Mouse (Mus musculus) limb, embryonic 13.5 days (tissue): ENCODE data around the gene Lamtor2. TPM values are rescaled to one million over a fixed set of nuclear protein-coding genes. Genes with fewer than 3 reads are reported as not detected.
A peak's percentile ranks its signal among the peaks of the same experiment; 100 is the strongest.

Experiments used
- ATAC-seq: fragments of 200-750 bp; cut with Nextera tagmentation; 2 replicates; pipeline ENCODE4 v1.8.0; 2017; ENCODE audit warnings: low read depth, moderate number of reproducible peaks, moderate TSS enrichment; ENCODE audit not compliant: low FRiP score
- H3K27ac ChIP-seq: fragments of 300-500 bp; sonication (generic); 2 replicates; pipeline ENCODE4 v1.5.1; 2015; ENCODE audit warnings: inconsistent platforms, mild to moderate bottlenecking, moderate library complexity
- H3K27me3 ChIP-seq: fragments of 300-500 bp; sonication (generic); 2 replicates; pipeline ENCODE4 v1.6.1; 2015; ENCODE audit warnings: mild to moderate bottlenecking, inconsistent platforms
- H3K36me3 ChIP-seq: fragments of 300-500 bp; sonication (generic); 2 replicates; pipeline ENCODE4 v1.6.1; 2015; ENCODE audit warnings: inconsistent platforms, mild to moderate bottlenecking, moderate library complexity
- H3K4me1 ChIP-seq: fragments of 300-500 bp; sonication (generic); 2 replicates; pipeline ENCODE4 v1.6.1; 2015; ENCODE audit warnings: inconsistent platforms
- H3K4me2 ChIP-seq: fragments of 300-500 bp; sonication (generic); replicated peaks from 2 replicates; pipeline ENCODE4 v1.6.1; 2015; ENCODE audit warnings: inconsistent platforms, mild to moderate bottlenecking, moderate library complexity
- H3K4me3 ChIP-seq: fragments of 300-500 bp; sonication (generic); 2 replicates; pipeline ENCODE4 v1.5.1; 2015; ENCODE audit warnings: moderate library complexity, mild to moderate bottlenecking, inconsistent platforms
- H3K9ac ChIP-seq: fragments of 300-500 bp; sonication (generic); 2 replicates; pipeline ENCODE4 v1.6.1; 2015; ENCODE audit warnings: mild to moderate bottlenecking, inconsistent platforms
- H3K9me3 ChIP-seq: fragments of 300-500 bp; sonication (generic); 2 replicates; pipeline ENCODE4 v1.6.1; 2016; ENCODE audit warnings: inconsistent platforms
- WGBS: fragments of 180-500 bp; shearing (Covaris S2); methylation state at CpG from one replicate; pipeline ENCODE4 v1.1.7; 2015; 5-methylcytosine and 5-hydroxymethylcytosine counted together
- microRNA counts: library from miRNA; unstranded; fragments of <30 nt; microRNA quantifications from one replicate; lab custom pipeline; 2016
- microRNA-seq: library from miRNA; unstranded; fragments of <30 nt; microRNA quantifications from one replicate; pipeline ENCODE4, GENCODE M21; 2016
- polyA plus RNA-seq: library from polyadenylated mRNA; unstranded; fragments of >200 nt; fragmentation: Nextera tagmentation; extraction: Ambion mirVana; gene quantifications from 2 replicates; pipeline ENCODE4 v1.2.1, GENCODE M21; 2015

Lamtor2 gene
- polyA plus RNA-seq, 1 experiment from 2014 or later: 147 TPM

DNA sequence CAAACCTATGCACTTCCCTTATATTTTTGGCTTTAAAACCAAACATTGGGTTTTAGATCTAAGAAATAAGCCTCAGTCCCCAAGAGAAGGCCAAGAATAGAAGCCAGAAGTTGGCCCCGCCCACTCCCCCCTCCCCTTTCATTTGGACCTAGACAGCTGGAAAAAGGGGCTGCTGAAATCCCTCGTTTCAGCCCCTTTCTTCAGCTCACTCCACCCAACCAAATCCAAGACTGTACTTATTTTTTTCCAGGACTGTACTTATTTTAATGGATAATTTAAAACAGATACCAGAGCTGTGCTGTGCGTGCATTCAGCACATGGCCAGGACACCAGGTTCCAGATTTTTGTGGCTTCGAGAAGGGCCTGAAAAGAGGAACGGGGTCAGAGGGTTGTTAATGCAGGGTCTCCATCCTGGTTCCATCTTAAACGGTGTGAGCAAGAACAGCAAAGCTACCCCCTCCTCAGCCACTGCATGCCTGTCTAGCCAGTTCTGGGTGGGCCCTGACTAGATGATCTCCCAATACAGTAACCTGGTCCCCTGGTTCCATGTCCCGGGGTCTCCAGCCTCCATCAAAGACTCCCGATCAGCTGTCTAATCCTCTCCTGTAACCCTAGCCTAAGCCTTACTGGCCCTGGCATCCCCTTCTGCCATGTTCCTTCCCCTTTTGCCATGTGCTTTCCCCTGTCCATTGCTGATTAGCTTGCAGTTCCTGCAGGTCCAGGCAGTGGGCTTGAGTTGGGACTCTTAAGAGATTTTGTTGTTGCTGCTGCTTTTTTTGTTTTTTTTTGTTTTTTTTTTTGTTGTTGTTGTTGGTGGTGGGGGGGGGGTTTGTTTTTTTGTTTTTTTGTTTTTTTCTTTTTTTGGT, 48.8 kb downstream of the Lamtor2 start:
- Histone ChIP-seq H3K27ac (peak overlapping the region; percentile 92), H3K27me3 (no peaks in the 10 kb centered on the region), H3K36me3 (peaks cover 8% of the 10 kb centered on the region; the same call in 1 of the 2 replicates), H3K4me2 (peak overlapping the region; percentile 99), H3K9ac (0 out of 2 replicates have a peak overlapping the region, but pooled peaks have one; percentile 94), H3K4me1 (peaks cover 69% of the 10 kb centered on the region), H3K4me3 (peak overlapping the region; percentile 86; the same call in 1 of the 2 replicates), H3K9me3 (no peaks in the 10 kb centered on the region)
- peak; percentile 43 for ATAC-seq
- WGBS: 20% methylated on average over 8 of the region's 8 CpGs

DNA sequence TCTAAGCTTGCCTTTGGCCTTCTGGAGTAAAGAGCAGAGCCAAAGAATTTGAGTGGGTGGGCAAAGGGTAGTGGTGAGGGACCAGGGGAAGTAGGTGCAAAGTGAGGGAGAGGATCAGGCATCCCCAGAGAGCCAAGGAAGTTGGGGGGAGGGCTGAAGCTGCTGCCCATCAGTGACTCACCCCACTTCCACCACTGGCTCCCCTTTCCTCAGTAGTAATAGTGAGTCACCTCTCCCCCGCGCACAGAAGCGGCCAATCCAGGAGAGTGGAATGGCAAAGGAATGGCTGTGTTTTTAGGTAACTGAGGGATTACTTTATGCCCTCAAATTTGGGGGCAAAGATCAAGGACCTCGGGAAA, 49.4 kb downstream of the Lamtor2 start:
- Histone ChIP-seq H3K27ac (peak overlapping the region; percentile 92), H3K27me3 (no peaks in the 10 kb centered on the region), H3K4me3 (peak overlapping the region; percentile 86), H3K9ac (0 out of 2 replicates have a peak overlapping the region, but pooled peaks have one; percentile 94), H3K4me2 (peak overlapping the region; percentile 99), H3K4me1 (peaks cover 68% of the 10 kb centered on the region), H3K9me3 (no peaks in the 10 kb centered on the region), H3K36me3 (peaks cover 11% of the 10 kb centered on the region; the same call in 1 of the 2 replicates)
- 20% methylated on average over 4 of the region's 4 CpGs for WGBS
- ATAC-seq: peak; percentile 42; the same call in 1 of the 2 replicates

DNA sequence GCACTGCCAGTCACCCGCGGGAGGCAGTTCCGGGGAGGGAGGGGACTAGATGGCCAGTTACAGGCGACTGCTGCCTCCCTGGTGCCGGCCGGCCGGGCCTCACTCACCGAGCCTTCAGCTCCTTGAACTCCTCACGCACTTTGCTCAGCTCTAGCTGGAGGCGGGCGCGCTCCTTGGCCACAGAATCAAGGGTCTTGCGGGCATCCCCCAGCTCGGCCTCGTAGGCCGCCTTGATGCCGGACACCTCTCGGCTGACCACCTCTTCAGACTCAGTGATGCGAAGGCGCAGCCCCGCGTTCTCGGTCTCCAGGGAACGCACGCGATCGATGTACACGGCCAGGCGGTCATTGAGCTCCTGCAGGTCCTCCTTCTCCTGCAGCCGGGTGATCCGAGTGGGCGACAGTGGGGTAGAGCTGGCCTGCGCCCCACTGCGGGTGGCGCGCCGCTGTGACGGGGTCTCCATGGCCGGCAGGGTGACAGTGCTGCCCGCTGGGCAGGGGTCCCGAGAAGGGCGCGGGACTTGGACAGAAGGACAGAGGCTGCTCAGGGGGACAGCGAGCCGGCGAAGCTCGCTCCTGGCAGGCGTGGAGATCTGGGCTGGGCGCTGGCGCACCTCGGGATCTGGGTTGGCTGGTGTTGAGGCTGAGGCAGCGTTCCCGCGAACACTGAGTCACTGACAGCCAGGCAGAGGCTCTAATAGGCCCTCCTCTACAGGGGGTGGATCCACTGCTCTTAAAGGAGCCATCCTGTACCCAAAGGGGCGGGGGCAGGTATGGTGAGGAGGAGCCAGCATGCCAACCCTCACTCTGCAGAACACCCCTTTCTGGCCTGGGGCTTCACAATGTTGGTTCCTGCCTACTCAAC, 50.0 kb downstream of the Lamtor2 start:
- Histone ChIP-seq H3K4me2 (peak overlapping the region; percentile 99), H3K27ac (peak overlapping the region; percentile 92), H3K36me3 (peaks cover 12% of the 10 kb centered on the region; the same call in 1 of the 2 replicates), H3K4me3 (peak overlapping the region; percentile 86), H3K27me3 (no peaks in the 10 kb centered on the region), H3K9me3 (no peaks in the 10 kb centered on the region), H3K4me1 (peaks cover 68% of the 10 kb centered on the region), H3K9ac (peak overlapping the region; percentile 94)
- peak; percentile 87 for ATAC-seq
- WGBS: under 1% methylated on average over 55 of the region's 55 CpGs

DNA sequence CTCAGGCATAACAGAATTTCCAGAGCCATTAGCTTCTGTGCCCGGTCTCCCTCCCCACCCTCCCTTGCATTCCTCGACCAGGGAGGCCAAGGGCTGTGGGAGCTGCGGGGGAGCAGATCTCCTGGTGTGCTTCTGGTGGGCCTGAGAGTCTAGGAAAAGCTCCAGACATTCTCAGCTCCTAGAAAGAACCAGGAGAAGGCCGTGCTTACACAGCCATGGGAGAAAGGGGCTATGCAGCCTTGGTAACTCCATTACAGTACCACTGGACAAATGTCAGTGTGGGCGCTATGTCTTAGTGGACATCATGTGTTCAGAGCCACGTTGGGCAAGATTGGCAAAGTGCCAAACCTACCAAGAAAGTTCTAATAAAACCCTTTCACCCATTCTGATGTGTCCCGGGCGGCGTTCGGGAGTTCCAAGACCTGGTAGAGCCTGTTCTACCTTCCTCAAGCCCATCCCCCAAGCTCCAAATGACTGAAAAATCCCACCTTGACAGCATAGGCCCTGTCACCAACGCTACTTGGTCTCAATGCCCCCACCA, 50.8 kb downstream of the Lamtor2 start:
- peak overlapping the region; percentile 92 for H3K27ac ChIP-seq
- no peaks in the 10 kb centered on the region for H3K9me3 ChIP-seq
- H3K9ac ChIP-seq: peak overlapping the region; percentile 94
- ATAC-seq: no peak
- H3K4me2 ChIP-seq: peak overlapping the region; percentile 99
- no peaks in the 10 kb centered on the region for H3K27me3 ChIP-seq
- peaks cover 19% of the 10 kb centered on the region for H3K36me3 ChIP-seq
- peak overlapping the region; percentile 86 for H3K4me3 ChIP-seq
- peaks cover 67% of the 10 kb centered on the region for H3K4me1 ChIP-seq
- WGBS: 11% methylated on average over 11 of the region's 11 CpGs

DNA sequence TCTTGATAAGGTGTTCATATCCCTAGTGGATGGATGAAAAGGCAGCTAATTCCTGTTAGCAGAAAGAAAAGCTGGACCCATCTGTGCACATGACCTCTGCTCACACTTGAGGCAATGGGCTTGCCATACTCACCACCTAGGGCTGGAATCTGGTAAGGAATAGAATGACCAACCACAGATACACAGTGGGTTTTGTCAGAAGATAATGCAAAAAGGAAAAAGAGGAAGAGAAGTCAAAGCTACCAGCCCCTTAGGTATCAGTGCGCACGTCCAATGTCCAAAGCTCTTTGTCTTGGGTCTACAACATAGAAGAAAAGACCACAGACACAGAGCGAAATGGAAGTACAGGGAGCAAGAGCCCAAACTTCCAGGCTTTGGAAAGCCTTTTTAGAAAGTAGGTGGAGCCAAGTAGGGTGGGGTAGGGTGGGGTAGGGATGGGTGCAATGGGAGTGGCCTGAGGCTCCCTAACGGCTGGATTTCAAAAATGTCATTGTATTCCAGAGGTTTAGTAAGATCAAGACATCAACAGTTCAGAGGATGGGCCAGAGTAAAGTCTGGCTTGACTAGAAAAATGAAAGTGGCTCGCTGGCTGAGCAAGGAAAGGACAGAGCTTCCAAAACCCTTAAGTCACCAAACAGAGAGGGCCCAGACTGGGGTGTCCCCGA, 51.4 kb downstream of the Lamtor2 start:
- 49% methylated on average over 6 of the region's 6 CpGs for WGBS
- peak overlapping the region; percentile 99 for H3K4me2 ChIP-seq
- H3K27ac ChIP-seq: peak overlapping the region; percentile 92
- H3K27me3 ChIP-seq: no peaks in the 10 kb centered on the region
- no peaks in the 10 kb centered on the region for H3K9me3 ChIP-seq
- H3K4me3 ChIP-seq: peak overlapping the region; percentile 86
- peaks cover 64% of the 10 kb centered on the region for H3K4me1 ChIP-seq
- peak overlapping the region; percentile 94 for H3K9ac ChIP-seq
- H3K36me3 ChIP-seq: peaks cover 19% of the 10 kb centered on the region
- no peak for ATAC-seq

DNA sequence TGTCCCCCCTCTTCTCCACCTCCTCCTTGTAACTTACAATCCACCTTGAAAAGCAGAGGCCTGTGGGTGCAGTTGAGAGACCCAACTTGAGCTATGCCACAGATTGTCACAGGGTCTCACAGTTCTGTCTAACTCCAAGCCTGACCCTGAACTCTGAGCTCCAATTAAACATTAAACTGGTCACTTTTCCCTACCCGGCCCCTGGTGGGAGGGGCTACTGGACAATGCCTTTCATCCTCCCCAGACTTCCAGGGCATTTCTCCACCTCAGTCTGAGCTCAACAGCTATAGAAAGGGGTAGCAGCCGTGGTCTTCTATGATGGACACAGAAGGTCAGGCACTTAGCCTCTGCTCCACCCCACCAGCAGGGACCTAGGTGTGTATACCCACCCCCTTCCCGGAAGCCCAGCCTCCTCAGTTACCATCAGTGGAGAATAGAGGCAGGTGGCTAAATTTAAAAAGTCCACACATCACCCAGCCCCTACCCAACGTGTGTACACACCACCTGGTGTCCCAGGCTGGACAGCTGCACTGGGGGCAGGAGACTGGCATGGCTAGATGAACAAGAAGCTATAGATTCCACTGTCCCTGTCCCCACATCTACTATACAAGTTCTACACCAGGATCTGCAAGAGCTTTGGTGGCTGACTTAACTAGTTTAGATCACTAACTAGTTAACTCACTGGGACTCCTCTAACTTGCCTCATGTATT, 52.1 kb downstream of the Lamtor2 start:
- peaks cover 19% of the 10 kb centered on the region for H3K36me3 ChIP-seq
- no peaks in the 10 kb centered on the region for H3K9me3 ChIP-seq
- H3K4me1 ChIP-seq: peaks cover 63% of the 10 kb centered on the region
- WGBS: 54% methylated on average over 4 of the region's 4 CpGs
- ATAC-seq: no peak
- H3K4me2 ChIP-seq: peak overlapping the region; percentile 99
- H3K4me3 ChIP-seq: peak overlapping the region; percentile 86
- H3K27ac ChIP-seq: no peak overlapping the region
- H3K27me3 ChIP-seq: no peaks in the 10 kb centered on the region
- H3K9ac ChIP-seq: peak overlapping the region; percentile 94; the same call in 1 of the 2 replicates

DNA sequence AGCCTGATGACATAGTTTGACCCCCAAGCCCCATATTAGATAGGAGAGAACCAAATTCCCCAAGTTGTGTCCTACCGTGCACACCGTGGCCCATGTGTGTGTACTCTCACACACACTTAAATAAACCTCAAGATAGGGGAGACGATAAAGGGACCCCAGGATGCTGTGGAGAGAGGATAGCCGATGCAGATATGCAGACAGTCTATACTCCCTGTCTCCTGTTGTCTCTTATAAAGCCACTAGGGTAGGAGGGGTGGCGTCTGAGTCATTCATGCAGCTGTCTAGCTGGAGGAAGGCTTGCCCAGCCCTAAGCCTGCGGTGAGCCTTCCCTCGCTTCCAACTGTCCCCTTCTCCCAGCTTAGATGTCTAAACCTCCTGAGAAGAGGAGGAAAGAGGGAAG, 52.8 kb downstream of the Lamtor2 start:
- peak overlapping the region; percentile 99 for H3K4me2 ChIP-seq
- H3K4me1 ChIP-seq: peaks cover 63% of the 10 kb centered on the region
- peaks cover 21% of the 10 kb centered on the region for H3K36me3 ChIP-seq
- no peak overlapping the region for H3K27ac ChIP-seq
- H3K9me3 ChIP-seq: no peaks in the 10 kb centered on the region
- 87% methylated on average over 7 of the region's 7 CpGs for WGBS
- H3K27me3 ChIP-seq: no peaks in the 10 kb centered on the region
- no peak for ATAC-seq
- H3K4me3 ChIP-seq: no peak overlapping the region
- H3K9ac ChIP-seq: no peak overlapping the region

MicroRNA genes within 50 kb of the gene (microRNA counts, 519-probe panel; counts per million panel counts)
- not detected for microRNA mmu-miR-1905 (lab: Ali Mortazavi, UCI)

Small RNA genes within 50 kb of the gene (microRNA-seq; reads per million reads assigned to microRNA genes)
- not detected for gene Mir1905

Other genes starting within 250 kb of the Lamtor2 start
- gene Glmp, start 228.1 kb downstream of the Lamtor2 start, polyA plus RNA-seq: 174 and 188 TPM in 2 replicates
- gene Tmem79, start 216.9 kb downstream of the Lamtor2 start, polyA plus RNA-seq: 6.4 and 6.8 TPM in 2 replicates
- gene Smg5, start 216.8 kb downstream of the Lamtor2 start, polyA plus RNA-seq: 54.9 and 58.4 TPM in 2 replicates
- gene Paqr6, start 188.5 kb downstream of the Lamtor2 start, polyA plus RNA-seq: 7.6 and 8.7 TPM in 2 replicates
- gene Bglap3, start 180.3 kb downstream of the Lamtor2 start, polyA plus RNA-seq: 0.37 TPM in 1 of 2 replicates, not detected in the other
- gene Bglap2, start 174.4 kb downstream of the Lamtor2 start, polyA plus RNA-seq: not detected in 2 replicates
- gene Bglap, start 168.6 kb downstream of the Lamtor2 start, polyA plus RNA-seq: 0.63 TPM in 1 of 2 replicates, not detected in the other
- gene Pmf1, start 142.7 kb downstream of the Lamtor2 start, polyA plus RNA-seq: 125 and 127 TPM in 2 replicates
- gene Slc25a44, start 127.9 kb downstream of the Lamtor2 start, polyA plus RNA-seq: 17.3 and 18.3 TPM in 2 replicates
- gene Sema4a, start 91.9 kb downstream of the Lamtor2 start, polyA plus RNA-seq: 7.9 and 9.9 TPM in 2 replicates
- gene Lmna, start 43.1 kb downstream of the Lamtor2 start, polyA plus RNA-seq: 174 and 183 TPM in 2 replicates
- 32.9 and 33.9 TPM in 2 replicates for gene Mex3a, start 20.7 kb downstream of the Lamtor2 start, polyA plus RNA-seq
- 7.7 and 9.3 TPM in 2 replicates for gene Rab25, start 4.8 kb downstream of the Lamtor2 start, polyA plus RNA-seq
- gene Ubqln4, start 684 bp upstream of the Lamtor2 start, polyA plus RNA-seq: 46.6 and 48.2 TPM in 2 replicates
- gene Ssr2, start 22.8 kb upstream of the Lamtor2 start, polyA plus RNA-seq: 294 and 306 TPM in 2 replicates
- gene Arhgef2, start 52.9 kb upstream of the Lamtor2 start, polyA plus RNA-seq: 105 and 107 TPM in 2 replicates
- gene Rxfp4, start 100.1 kb upstream of the Lamtor2 start, polyA plus RNA-seq: not detected in 2 replicates
- 106 TPM in 2 replicates for gene Khdc4, start 132.7 kb upstream of the Lamtor2 start, polyA plus RNA-seq
- gene Rit1, start 163.8 kb upstream of the Lamtor2 start, polyA plus RNA-seq: 50.1 and 51.1 TPM in 2 replicates
- 24.0 and 27.0 TPM in 2 replicates for gene Syt11, start 222.1 kb upstream of the Lamtor2 start, polyA plus RNA-seq